Mouse (Mus musculus): ENCODE measurements around the gene Ccdc170. TPM values are rescaled to one million over a fixed set of nuclear protein-coding genes. Genes with fewer than 3 reads are reported as not detected.

Gene Ccdc170
- polyA plus RNA-seq, 1 experiment from 2014 or later: not detected

DNA sequence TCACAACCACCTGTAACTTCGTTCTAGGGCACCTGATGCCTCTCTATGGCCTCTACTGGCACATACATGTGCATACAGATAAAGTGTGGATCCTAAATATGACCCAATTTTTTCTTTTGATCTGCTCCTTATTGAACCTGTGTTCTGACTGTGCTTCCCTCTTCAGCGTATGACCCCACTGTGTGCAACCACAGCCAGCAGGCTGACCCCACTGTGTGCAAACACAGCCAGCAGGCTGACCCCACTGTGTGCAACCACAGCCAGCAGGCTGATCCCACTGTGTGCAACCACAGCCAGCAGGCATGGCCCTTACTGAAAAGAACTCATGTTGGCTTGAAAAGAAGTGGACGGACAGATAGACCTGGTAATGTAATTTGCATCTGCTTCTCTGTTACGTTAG is 120.2 kb downstream of the Ccdc170 start:
- 77% methylated on average over 4 of the region's 4 CpGs for WGBS
- Histone ChIP-seq H3K36me3 (ENCODE audit: control insufficient read depth, insufficient read depth, low read length) (no peaks in the 10 kb centered on the region), H3K27me3 (ENCODE audit: control insufficient read depth, insufficient read depth, low read length) (no peaks in the 10 kb centered on the region), H3K4me3 (ENCODE audit: low read depth, low read length) (no peak overlapping the region), H3K9me3 (ENCODE audit: control insufficient read depth, low read length) (no peaks in the 10 kb centered on the region), H3K4me1 (replicated peaks; ENCODE audit: control insufficient read depth, insufficient read depth) (no peaks in the 10 kb centered on the region), H3K9ac (ENCODE audit: low read length) (no peak overlapping the region), H3K4me2 (replicated peaks; ENCODE audit: low read depth) (no peak overlapping the region), H3K27ac (replicated peaks) (no peak overlapping the region)
- ATAC-seq (ENCODE audit: low FRiP score, low TSS enrichment) (no peak), DNase-seq (ENCODE audit: low spot score) (no peak)
- TF ChIP-seq CTCF (IDR thresholded peaks at IDR 0.05; ENCODE audit: low read depth) (no peak), EP300 (optimal IDR thresholded peaks at IDR 0.05) (no peak)

- TF ChIP-seq CTCF (IDR thresholded peaks at IDR 0.05; ENCODE audit: low read depth) (no peak), EP300 (optimal IDR thresholded peaks at IDR 0.05) (no peak)
- Histone ChIP-seq H3K27ac (replicated peaks) (no peak overlapping the region), H3K27me3 (ENCODE audit: control insufficient read depth, insufficient read depth, low read length) (no peaks in the 10 kb centered on the region), H3K4me3 (ENCODE audit: low read depth, low read length) (no peak overlapping the region), H3K9ac (ENCODE audit: low read length) (no peak overlapping the region), H3K4me1 (replicated peaks; ENCODE audit: control insufficient read depth, insufficient read depth) (no peaks in the 10 kb centered on the region), H3K9me3 (ENCODE audit: control insufficient read depth, low read length) (no peaks in the 10 kb centered on the region), H3K36me3 (ENCODE audit: control insufficient read depth, insufficient read depth, low read length) (no peaks in the 10 kb centered on the region), H3K4me2 (replicated peaks; ENCODE audit: low read depth) (no peak overlapping the region)
- no peak for DNase-seq (ENCODE audit: low spot score)
- 70% methylated on average over 4 of the region's 4 CpGs for whole genome bisulfite sequencing
- no peak for ATAC-seq (ENCODE audit: low FRiP score, low TSS enrichment)
Observed at GRCm38 (mm10) chr10:4604527-4605209, 122.4 kb downstream of the Ccdc170 start.

DNA sequence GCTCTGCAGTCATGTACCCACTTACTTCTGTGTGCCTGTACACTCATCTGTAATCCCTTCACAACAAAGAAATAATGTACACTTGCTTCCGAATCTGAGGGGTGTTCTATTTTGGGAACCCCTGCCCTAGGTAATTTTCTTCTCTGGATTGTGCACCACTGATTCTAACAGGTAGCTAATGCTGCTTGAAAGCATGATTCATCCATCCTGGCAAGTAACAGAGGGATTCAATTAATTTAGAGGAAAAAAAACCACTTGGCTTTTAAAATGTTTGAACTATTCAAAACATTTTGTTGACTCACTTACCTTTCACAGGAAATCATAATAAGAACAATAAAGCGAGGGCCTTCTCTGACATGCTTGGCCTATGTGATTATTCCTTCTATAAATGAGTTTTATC is 127.9 kb downstream of the Ccdc170 start:
- Histone ChIP-seq H3K36me3 (ENCODE audit: control insufficient read depth, insufficient read depth, low read length) (no peaks in the 10 kb centered on the region), H3K9ac (ENCODE audit: low read length) (no peak overlapping the region), H3K27ac (replicated peaks) (no peak overlapping the region), H3K9me3 (ENCODE audit: control insufficient read depth, low read length) (no peaks in the 10 kb centered on the region), H3K4me1 (replicated peaks; ENCODE audit: control insufficient read depth, insufficient read depth) (no peaks in the 10 kb centered on the region), H3K4me2 (replicated peaks; ENCODE audit: low read depth) (no peak overlapping the region), H3K27me3 (ENCODE audit: control insufficient read depth, insufficient read depth, low read length) (no peaks in the 10 kb centered on the region), H3K4me3 (ENCODE audit: low read depth, low read length) (no peak overlapping the region)
- DNase-seq (ENCODE audit: low spot score) (no peak), ATAC-seq (ENCODE audit: low FRiP score, low TSS enrichment) (no peak)
- no peak for TF ChIP-seq EP300 (optimal IDR thresholded peaks at IDR 0.05)
- WGBS: 58% methylated on average over 2 of the region's 2 CpGs

DNA sequence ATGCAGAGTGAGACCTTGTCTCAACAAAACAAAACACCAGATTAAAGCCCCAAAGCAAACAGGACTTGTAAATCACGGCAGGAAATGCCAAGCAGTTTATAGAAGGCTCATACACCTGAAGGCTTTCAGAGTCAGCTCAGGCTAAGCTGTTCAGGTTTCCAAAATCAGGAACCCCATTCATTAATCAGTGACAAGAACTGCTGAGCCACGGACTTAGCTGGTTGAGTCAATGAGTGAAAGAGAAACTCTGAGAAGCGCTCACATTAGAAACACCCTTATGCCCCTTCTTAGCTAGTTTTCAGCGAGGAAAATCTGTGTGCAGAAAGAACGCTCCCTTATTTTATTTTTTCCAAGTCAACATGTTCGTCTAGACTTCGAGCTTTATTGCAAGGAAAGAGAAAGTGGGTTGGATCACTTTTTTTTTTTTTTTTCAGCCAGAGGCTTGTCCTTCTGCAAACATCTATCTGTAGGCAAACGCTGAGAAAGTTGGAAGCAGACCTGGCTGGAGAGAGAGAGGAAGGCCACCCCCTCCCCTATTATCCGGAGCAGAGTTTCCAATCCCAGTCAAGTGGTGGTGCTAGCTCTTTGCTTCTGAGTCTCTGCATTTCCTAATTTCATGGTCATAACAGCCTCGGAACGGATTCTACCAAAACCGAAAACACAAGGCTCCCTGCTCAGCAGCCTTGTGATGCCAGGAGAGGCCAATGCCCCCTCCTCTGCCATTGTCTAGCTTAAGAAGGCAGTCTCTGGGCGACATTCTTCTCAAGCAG is 129.3 kb downstream of the Ccdc170 start, which contains the start of gene Esr1:
Esr1 (plus strand) TSS at position 208 of the 770 bp plus-strand sequence.
- peak within 1 kb of the TSS; percentile 32 for H3K4me3 ChIP-seq (ENCODE audit: low read depth, low read length)
- no peak within 1 kb of the TSS for H3K27ac ChIP-seq (replicated peaks)
- no peaks in the 10 kb centered on the region for H3K9me3 ChIP-seq (ENCODE audit: control insufficient read depth, low read length)
- ATAC-seq (ENCODE audit: low FRiP score, low TSS enrichment) (no peak), DNase-seq (ENCODE audit: low spot score) (no peak)
- no peaks in the 10 kb centered on the region for H3K4me1 ChIP-seq (replicated peaks; ENCODE audit: control insufficient read depth, insufficient read depth)
- H3K27me3 ChIP-seq (ENCODE audit: control insufficient read depth, insufficient read depth, low read length): no peaks in the 10 kb centered on the region
- H3K36me3 ChIP-seq (ENCODE audit: control insufficient read depth, insufficient read depth, low read length): no peaks in the 10 kb centered on the region
- H3K9ac ChIP-seq (ENCODE audit: low read length): peak within 1 kb of the TSS; percentile 27
- TF ChIP-seq EP300 (optimal IDR thresholded peaks at IDR 0.05) (no peak), CTCF (IDR thresholded peaks at IDR 0.05; ENCODE audit: low read depth) (peak; percentile 45)
- 25% methylated on average over 13 of the region's 13 CpGs for WGBS
- H3K4me2 ChIP-seq (replicated peaks; ENCODE audit: low read depth): peak within 1 kb of the TSS; percentile 56

Other genes starting within 250 kb of the Ccdc170 start
- gene Akap12, start 216.1 kb upstream of the Ccdc170 start, polyA plus RNA-seq (2015; fragmentation: Nextera tagmentation; extraction: Ambion mirVana): 23.1 and 25.5 TPM in 2 replicates
- 5.3 and 5.8 TPM in 2 replicates for gene Zbtb2, start 94.4 kb upstream of the Ccdc170 start, polyA plus RNA-seq (2015; fragmentation: Nextera tagmentation; extraction: Ambion mirVana)
- gene Rmnd1, start 50.1 kb upstream of the Ccdc170 start, polyA plus RNA-seq (2015; fragmentation: Nextera tagmentation; extraction: Ambion mirVana): 16.6 and 19.3 TPM in 2 replicates
- gene Armt1, start 50.0 kb upstream of the Ccdc170 start, polyA plus RNA-seq (2015; fragmentation: Nextera tagmentation; extraction: Ambion mirVana): 7.5 and 8.1 TPM in 2 replicates
- 0.45 and 0.57 TPM in 2 replicates for gene Esr1, start 129.1 kb downstream of the Ccdc170 start, polyA plus RNA-seq (2015; fragmentation: Nextera tagmentation; extraction: Ambion mirVana)

Data from stomach, postnatal 0 days (tissue).